Mouse (Mus musculus) hindbrain, embryonic 14.5 days (tissue): ENCODE measurements around the gene Tmem17. TPM values are rescaled to one million over a fixed set of nuclear protein-coding genes. Genes with fewer than 3 reads are reported as not detected.
A peak's percentile ranks its signal among the peaks of the same experiment; 100 is the strongest.

Source experiments
- ATAC-seq: fragments of 200-750 bp; cut with Nextera tagmentation; 2 replicates; pipeline ENCODE4 v1.8.0; 2017; ENCODE audit warnings: moderate number of reproducible peaks, mild to moderate bottlenecking, moderate TSS enrichment, moderate library complexity; ENCODE audit not compliant: low FRiP score
- DNase-seq: peaks from one replicate; pipeline ENCODE4 v3.0.0-alpha.2; 2015; ENCODE audit warnings: low spot score
- H3K27ac ChIP-seq: fragments of 300-500 bp; sonication (generic); 2 replicates; pipeline ENCODE4 v1.5.1; 2014; ENCODE audit warnings: mild to moderate bottlenecking, moderate library complexity
- H3K27me3 ChIP-seq: fragments of 300-500 bp; sonication (generic); 2 replicates; pipeline ENCODE4 v1.6.1; 2014; ENCODE audit warnings: mild to moderate bottlenecking, low read length, mixed read lengths; ENCODE audit not compliant: control insufficient read depth, insufficient read depth
- H3K36me3 ChIP-seq: fragments of 300-500 bp; sonication (generic); replicated peaks from 2 replicates; pipeline ENCODE4 v1.6.1; 2014; ENCODE audit not compliant: control insufficient read depth, insufficient read depth
- H3K4me1 ChIP-seq: fragments of 300-500 bp; sonication (generic); replicated peaks from 2 replicates; pipeline ENCODE4 v1.6.1; 2014; ENCODE audit warnings: antibody characterized with exemption, low read length, mixed read lengths; ENCODE audit not compliant: control insufficient read depth, insufficient read depth
- H3K4me2 ChIP-seq: fragments of 300-500 bp; sonication (generic); replicated peaks from 2 replicates; pipeline ENCODE4 v1.6.1; 2014; ENCODE audit warnings: mild to moderate bottlenecking, moderate library complexity
- H3K4me3 ChIP-seq: fragments of 300-500 bp; sonication (generic); replicated peaks from 2 replicates; pipeline ENCODE4 v1.5.1; 2014; ENCODE audit warnings: mild to moderate bottlenecking, low read length
- H3K9ac ChIP-seq: fragments of 300-500 bp; sonication (generic); 2 replicates; pipeline ENCODE4 v1.6.1; 2014
- H3K9me3 ChIP-seq: fragments of 300-500 bp; sonication (generic); 2 replicates; pipeline ENCODE4 v1.6.1; 2016; ENCODE audit warnings: low read length; ENCODE audit not compliant: control insufficient read depth
- WGBS: fragments of 180-500 bp; shearing (Covaris S2); extraction: QIAGEN DNeasy Blood & Tissue Kit; methylation state at CpG from one replicate; pipeline ENCODE4 v1.1.7; 2014; 5-methylcytosine and 5-hydroxymethylcytosine counted together
- polyA plus RNA-seq: library from polyadenylated mRNA; unstranded; fragments of >200 nt; fragmentation: Nextera tagmentation; extraction: Ambion mirVana; gene quantifications from 2 replicates; pipeline ENCODE4 v1.2.1, GENCODE M21; 2014

Gene Tmem17
- polyA plus RNA-seq, 1 experiment from 2014 or later: 24.2 TPM

- Histone ChIP-seq H3K4me3 (no peak overlapping the region), H3K36me3 (no peaks in the 10 kb centered on the region), H3K27ac (peak overlapping the region; percentile 17), H3K9ac (peak overlapping the region; percentile 29), H3K9me3 (no peaks in the 10 kb centered on the region), H3K4me1 (0 out of 2 replicates have a peak, but pooled peaks cover 11% of the 10 kb centered on the region), H3K4me2 (no peak overlapping the region), H3K27me3 (no peaks in the 10 kb centered on the region)
- DNase-seq: no peak
- WGBS: 90% methylated on average over 4 of the region's 4 CpGs
- no peak for ATAC-seq
Observed at GRCm38 (mm10) chr11:22561329-22561592, 49.4 kb downstream of the Tmem17 start.

GRCm38 (mm10) chr11:22563706-22564105 is 51.8 kb downstream of the Tmem17 start:
- Histone ChIP-seq H3K9me3 (no peaks in the 10 kb centered on the region), H3K27ac (no peak overlapping the region), H3K4me1 (0 out of 2 replicates have a peak, but pooled peaks cover 11% of the 10 kb centered on the region), H3K4me2 (no peak overlapping the region), H3K36me3 (no peaks in the 10 kb centered on the region), H3K9ac (no peak overlapping the region), H3K4me3 (no peak overlapping the region), H3K27me3 (no peaks in the 10 kb centered on the region)
- DNase-seq (no peak), ATAC-seq (no peak)
- WGBS: 84% methylated on average over 3 of the region's 3 CpGs

GRCm38 (mm10) chr11:22564676-22565075 is 52.8 kb downstream of the Tmem17 start:
- ATAC-seq (no peak), DNase-seq (no peak)
- Histone ChIP-seq H3K36me3 (no peaks in the 10 kb centered on the region), H3K4me3 (no peak overlapping the region), H3K9me3 (no peaks in the 10 kb centered on the region), H3K9ac (no peak overlapping the region), H3K4me1 (0 out of 2 replicates have a peak, but pooled peaks cover 11% of the 10 kb centered on the region), H3K4me2 (no peak overlapping the region), H3K27me3 (no peaks in the 10 kb centered on the region), H3K27ac (no peak overlapping the region)
- 90% methylated on average over 3 of the region's 3 CpGs for WGBS

Other genes starting within 250 kb of the Tmem17 start
- 24.0 and 25.3 TPM in 2 replicates for gene Ehbp1, start 169.8 kb upstream of the Tmem17 start, polyA plus RNA-seq